Mouse (Mus musculus) midbrain, postnatal 0 days (tissue): ENCODE measurements around the gene Dleu7. TPM values are rescaled to one million over a fixed set of nuclear protein-coding genes. Genes with fewer than 3 reads are reported as not detected.

Experiments
- ATAC-seq: fragments of 200-750 bp; cut with Nextera tagmentation; 2 replicates; pipeline ENCODE4 v1.8.0; 2017; ENCODE audit warnings: moderate number of reproducible peaks, mild to moderate bottlenecking, moderate TSS enrichment, moderate library complexity; ENCODE audit not compliant: low FRiP score
- DNase-seq: peaks from one replicate; pipeline ENCODE4 v3.0.0-alpha.2; 2015; ENCODE audit warnings: low spot score
- H3K27ac ChIP-seq: fragments of 300-500 bp; sonication (generic); 2 replicates; pipeline ENCODE4 v1.5.1; 2014; ENCODE audit warnings: low read depth, mild to moderate bottlenecking, low read length, mixed read lengths
- H3K27me3 ChIP-seq: fragments of 300-500 bp; sonication (generic); 2 replicates; pipeline ENCODE4 v1.6.1; 2014; ENCODE audit warnings: low read length, control low read depth, mixed read lengths; ENCODE audit not compliant: insufficient read depth
- H3K36me3 ChIP-seq: fragments of 300-500 bp; sonication (generic); 2 replicates; pipeline ENCODE4 v1.6.1; 2014; ENCODE audit warnings: low read length, control low read depth, mixed read lengths; ENCODE audit not compliant: insufficient read depth
- H3K4me1 ChIP-seq: fragments of 300-500 bp; sonication (generic); 2 replicates; pipeline ENCODE4 v1.6.1; 2014; ENCODE audit warnings: mild to moderate bottlenecking, control low read depth, antibody characterized with exemption, low read length, mixed read lengths; ENCODE audit not compliant: insufficient read depth
- H3K4me2 ChIP-seq: fragments of 300-500 bp; sonication (generic); 2 replicates; pipeline ENCODE4 v1.6.1; 2014; ENCODE audit warnings: low read depth, mild to moderate bottlenecking, low read length, mixed read lengths; ENCODE audit not compliant: poor library complexity, severe bottlenecking
- H3K4me3 ChIP-seq: fragments of 300-500 bp; sonication (generic); 2 replicates; pipeline ENCODE4 v1.5.1; 2014; ENCODE audit warnings: low read depth, mild to moderate bottlenecking, low read length, moderate library complexity
- H3K9ac ChIP-seq: fragments of 300-500 bp; sonication (generic); replicated peaks from 2 replicates; pipeline ENCODE4 v1.6.1; 2014; ENCODE audit warnings: mild to moderate bottlenecking, low read length, moderate library complexity, mixed read lengths; ENCODE audit not compliant: poor library complexity, severe bottlenecking
- H3K9me3 ChIP-seq: fragments of 300-500 bp; sonication (generic); 2 replicates; pipeline ENCODE4 v1.6.1; 2016; ENCODE audit warnings: low read length, control low read depth
- CTCF ChIP-seq: IDR thresholded peaks from 2 replicates; pipeline ENCODE4 v1.5.1; 2016; ENCODE audit warnings: antibody characterized with exemption, mild to moderate bottlenecking
- whole genome bisulfite sequencing: fragments of 180-500 bp; shearing (Covaris S2); extraction: QIAGEN DNeasy Blood & Tissue Kit; methylation state at CpG from one replicate; pipeline ENCODE4 v1.1.7; 2014; 5-methylcytosine and 5-hydroxymethylcytosine counted together
- polyA plus RNA-seq: library from polyadenylated mRNA; unstranded; fragments of >200 nt; fragmentation: Nextera tagmentation; extraction: Ambion mirVana; gene quantifications from 2 replicates; pipeline ENCODE4 v1.2.1, GENCODE M21; 2015
- total RNA-seq: library from RNA; depleted of rRNA; stranded (reverse); fragments of >200 nt; gene quantifications from 2 replicates; pipeline ENCODE4 v1.2.3, GENCODE M21; 2014

Gene Dleu7
- total and polyA plus RNA-seq, 2 experiments from 2014 or later = 19.3 to 35.0 TPM

DNA sequence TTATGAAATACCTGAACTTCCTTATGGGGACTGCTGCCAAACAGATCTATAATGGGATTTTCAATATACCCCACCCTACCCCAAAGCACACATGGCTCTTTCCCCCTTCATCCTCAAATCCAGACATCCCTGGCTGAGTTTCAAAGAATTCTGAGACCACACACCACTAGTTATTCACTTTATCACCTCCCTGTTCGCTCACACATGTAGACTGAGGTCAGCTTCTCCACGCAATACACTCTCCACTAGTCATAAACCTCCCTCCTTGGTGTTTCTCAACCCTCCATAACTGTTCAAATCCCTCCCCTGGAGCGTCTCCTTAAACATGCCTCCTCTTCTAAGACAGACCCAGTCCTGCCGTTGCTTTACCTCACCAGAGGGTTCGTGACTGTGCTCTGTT lies 30.6 kb upstream of the Dleu7 start:
- DNase-seq (no peak), ATAC-seq (no peak)
- Histone ChIP-seq H3K27ac (no peak overlapping the region), H3K4me2 (no peak overlapping the region), H3K36me3 (no peaks in the 10 kb centered on the region), H3K9me3 (no peaks in the 10 kb centered on the region), H3K9ac (no peak overlapping the region), H3K4me1 (no peaks in the 10 kb centered on the region), H3K4me3 (no peak overlapping the region), H3K27me3 (no peaks in the 10 kb centered on the region)
- 92% methylated on average over 5 of the region's 5 CpGs for WGBS
- TF ChIP-seq CTCF = no peak

DNA sequence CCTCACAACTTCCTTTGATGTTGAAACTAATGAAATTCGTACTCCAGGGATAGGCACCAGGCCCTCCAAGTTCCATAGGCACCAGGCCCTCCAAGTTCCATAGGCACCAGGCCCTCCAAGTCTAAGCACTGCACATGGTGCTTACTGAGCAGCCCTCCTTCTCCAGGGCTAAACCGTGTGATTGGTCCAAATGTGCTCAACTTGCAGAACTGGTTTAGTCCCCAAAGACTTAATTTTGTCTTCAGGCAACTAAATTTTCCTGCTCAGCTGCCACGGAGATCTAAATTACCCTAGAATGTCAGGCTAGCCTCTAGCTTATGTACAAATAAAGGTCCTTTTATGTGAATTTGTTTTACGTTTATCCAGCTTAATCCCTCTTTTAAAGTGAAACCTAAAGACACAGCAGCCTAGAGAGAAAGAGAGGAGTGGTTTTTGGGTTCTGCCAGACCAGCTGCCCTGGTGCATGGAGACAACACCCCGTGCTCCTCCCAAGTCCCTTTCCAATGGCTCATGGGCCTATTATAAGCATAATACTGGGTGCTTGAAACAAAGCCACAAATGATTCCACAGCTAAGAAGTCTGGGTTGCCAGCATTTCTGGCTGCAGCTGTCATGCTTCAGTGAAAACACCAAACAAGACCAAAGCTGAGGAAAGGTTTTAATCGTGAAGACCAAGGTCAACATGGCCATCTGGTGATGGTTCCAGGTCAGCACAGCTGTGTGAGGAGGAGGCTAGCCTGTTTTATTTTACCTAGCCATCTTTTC lies 29.9 kb upstream of the Dleu7 start:
- TF ChIP-seq CTCF = no peak; the same call in 1 of the 2 replicates
- no peaks in the 10 kb centered on the region for H3K4me1 ChIP-seq
- ATAC-seq (no peak), DNase-seq (no peak)
- no peak overlapping the region for H3K9ac ChIP-seq
- H3K4me2 ChIP-seq = no peak overlapping the region
- 26% methylated on average over 6 of the region's 6 CpGs for WGBS
- no peaks in the 10 kb centered on the region for H3K36me3 ChIP-seq
- H3K27me3 ChIP-seq = no peaks in the 10 kb centered on the region
- H3K4me3 ChIP-seq = no peak overlapping the region
- no peak overlapping the region for H3K27ac ChIP-seq
- no peaks in the 10 kb centered on the region for H3K9me3 ChIP-seq

DNA sequence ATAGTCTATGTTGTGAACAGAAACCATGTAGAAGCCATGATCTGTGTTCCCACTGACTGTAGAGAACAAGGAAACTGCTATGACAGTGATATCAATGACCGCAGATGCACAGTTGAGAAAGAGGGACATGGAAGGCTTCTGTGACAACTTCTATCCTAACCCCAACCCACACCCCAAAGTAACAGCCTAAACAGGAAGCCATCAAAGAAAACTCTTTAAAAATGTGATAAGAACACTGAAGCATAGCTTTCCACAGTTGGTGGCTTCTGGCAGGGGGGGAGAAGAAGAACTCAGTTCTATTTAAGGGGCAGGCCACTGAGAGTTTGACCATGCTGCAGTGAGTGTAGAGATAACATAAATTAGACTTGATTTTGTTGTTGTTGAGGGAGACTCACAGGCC lies 18.8 kb upstream of the Dleu7 start:
- H3K27ac ChIP-seq = no peak overlapping the region
- no peak for DNase-seq
- WGBS = 100% methylated on average over 1 of the region's 1 CpGs
- no peaks in the 10 kb centered on the region for H3K27me3 ChIP-seq
- no peaks in the 10 kb centered on the region for H3K4me1 ChIP-seq
- H3K9me3 ChIP-seq = no peaks in the 10 kb centered on the region
- TF ChIP-seq CTCF = no peak
- H3K4me3 ChIP-seq = no peak overlapping the region
- no peak overlapping the region for H3K9ac ChIP-seq
- ATAC-seq = no peak
- H3K36me3 ChIP-seq = no peaks in the 10 kb centered on the region
- no peak overlapping the region for H3K4me2 ChIP-seq

DNA sequence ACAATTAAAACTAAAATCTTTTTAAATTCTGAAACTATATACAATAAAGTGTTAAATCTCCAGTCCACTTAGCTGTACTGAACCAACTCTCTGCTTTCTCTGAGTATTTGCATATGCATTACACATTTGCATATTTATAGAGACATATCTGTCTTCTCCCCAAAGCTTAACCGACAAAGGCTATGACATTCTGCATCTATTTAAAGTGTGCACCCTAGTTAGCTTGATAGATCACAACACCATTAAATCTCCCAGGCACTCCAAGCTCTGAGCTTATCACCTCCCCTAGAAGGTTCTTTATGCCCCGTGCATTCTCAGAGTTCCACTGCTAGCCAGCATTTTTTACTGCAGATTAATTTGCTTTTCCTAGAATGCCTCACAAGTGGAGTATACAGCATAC lies 16.2 kb upstream of the Dleu7 start:
- Histone ChIP-seq H3K4me1 (no peaks in the 10 kb centered on the region), H3K4me3 (no peak overlapping the region), H3K4me2 (no peak overlapping the region), H3K9me3 (no peaks in the 10 kb centered on the region), H3K36me3 (no peaks in the 10 kb centered on the region), H3K9ac (no peak overlapping the region), H3K27ac (no peak overlapping the region), H3K27me3 (no peaks in the 10 kb centered on the region)
- TF ChIP-seq CTCF = no peak
- DNase-seq (no peak), ATAC-seq (no peak)
- WGBS = 20% methylated on average over 2 of the region's 2 CpGs

DNA sequence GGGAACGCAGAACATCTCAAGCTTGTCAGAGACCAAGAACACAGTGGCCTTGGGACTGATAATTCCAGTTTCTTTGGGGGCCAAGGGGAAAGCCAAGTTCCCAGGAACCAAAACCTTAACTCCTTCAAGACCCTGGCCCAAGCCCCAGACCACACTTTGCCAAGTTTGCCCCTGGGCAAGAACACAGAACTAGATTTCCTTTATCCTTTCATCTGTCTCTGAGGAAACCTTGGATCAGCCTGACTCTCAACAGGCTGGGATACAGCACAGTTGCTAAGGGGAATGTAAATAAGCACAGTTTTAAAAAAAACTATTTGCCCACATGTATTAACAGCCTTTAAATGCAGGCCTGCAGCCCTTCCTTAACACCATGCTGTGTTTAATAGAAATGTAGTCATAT lies 14.7 kb upstream of the Dleu7 start:
- H3K4me2 ChIP-seq = no peak overlapping the region
- H3K36me3 ChIP-seq = no peaks in the 10 kb centered on the region
- no peak overlapping the region for H3K9ac ChIP-seq
- DNase-seq (peak; percentile 55), ATAC-seq (no peak)
- WGBS = 58% methylated on average over 1 of the region's 1 CpGs
- H3K4me3 ChIP-seq = no peak overlapping the region
- TF ChIP-seq CTCF = no peak
- no peak overlapping the region for H3K27ac ChIP-seq
- no peaks in the 10 kb centered on the region for H3K27me3 ChIP-seq
- no peaks in the 10 kb centered on the region for H3K4me1 ChIP-seq
- H3K9me3 ChIP-seq = no peaks in the 10 kb centered on the region

DNA sequence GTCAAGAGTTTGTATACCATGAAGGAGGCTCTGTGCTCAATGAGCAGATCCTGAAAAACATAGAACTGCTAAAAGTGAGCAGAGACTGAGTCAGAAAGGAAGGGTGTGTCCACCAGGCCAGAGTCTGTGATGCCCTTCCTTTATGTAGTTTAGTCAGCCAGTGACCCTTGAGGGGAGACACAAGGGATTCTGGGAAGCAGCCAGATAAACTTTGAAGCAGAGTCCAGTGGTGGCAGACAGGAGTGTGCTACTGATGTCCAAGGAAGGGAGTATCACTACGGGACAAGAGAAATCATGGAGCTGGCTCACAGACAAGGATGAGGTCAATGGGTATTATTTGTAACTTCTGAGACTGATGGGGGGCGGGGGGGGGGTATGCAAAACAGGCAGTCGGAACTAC lies 7.2 kb upstream of the Dleu7 start:
- DNase-seq (no peak), ATAC-seq (no peak)
- Histone ChIP-seq H3K9me3 (no peaks in the 10 kb centered on the region), H3K9ac (no peak overlapping the region), H3K4me2 (no peak overlapping the region), H3K4me3 (no peak overlapping the region), H3K27me3 (no peaks in the 10 kb centered on the region), H3K27ac (no peak overlapping the region), H3K36me3 (no peaks in the 10 kb centered on the region), H3K4me1 (no peaks in the 10 kb centered on the region)
- WGBS = 83% methylated on average over 3 of the region's 3 CpGs
- no peak for TF ChIP-seq CTCF
